Mouse (Mus musculus): ENCODE measurements around the gene Thumpd1.
"Not testable (repeated sequence)": the region's sequence is repeated elsewhere in the genome, so short reads cannot be mapped to it uniquely, and the experiment has no call there.

Thumpd1 gene

GRCm38 (mm10) chr7:119720253-119720946, at the start of gene Thumpd1:
TSS of gene Thumpd1 (minus strand) at chr7:119720798.
- peak; percentile 84 to 85 for DNase-seq (ENCODE audit: low spot score in 2 of 2)

GRCm38 (mm10) chr7:119769895-119770294, 49.3 kb upstream of the Thumpd1 start:
- no peak for DNase-seq (ENCODE audit: low spot score in 2 of 2)

GRCm38 (mm10) chr7:119766996-119767395, 46.4 kb upstream of the Thumpd1 start:
- DNase-seq (ENCODE audit: low spot score in 2 of 2): no peak

- DNase-seq (ENCODE audit: low spot score in 2 of 2): no peak
Observed at GRCm38 (mm10) chr7:119764377-119764776, 43.8 kb upstream of the Thumpd1 start.

GRCm38 (mm10) chr7:119762166-119762697, 41.6 kb upstream of the Thumpd1 start:
- DNase-seq (ENCODE audit: low spot score in 2 of 2): no peak

GRCm38 (mm10) chr7:119760527-119760951, 39.9 kb upstream of the Thumpd1 start, which contains the start of gene Acsm3:
TSS of gene Acsm3 (plus strand) at chr7:119760923.
- no peak for DNase-seq (ENCODE audit: low spot score in 2 of 2)

- no peak for DNase-seq (ENCODE audit: low spot score in 2 of 2)
Observed at GRCm38 (mm10) chr7:119753696-119754095, 33.1 kb upstream of the Thumpd1 start.

- DNase-seq (ENCODE audit: low spot score in 2 of 2): no peak
Observed at GRCm38 (mm10) chr7:119749942-119750341, 29.3 kb upstream of the Thumpd1 start.

GRCm38 (mm10) chr7:119748761-119749160, 28.2 kb upstream of the Thumpd1 start:
- DNase-seq (ENCODE audit: low spot score in 2 of 2): no peak

GRCm38 (mm10) chr7:119745869-119746268, 25.3 kb upstream of the Thumpd1 start:
- no peak for DNase-seq (ENCODE audit: low spot score in 2 of 2)

- DNase-seq (ENCODE audit: low spot score in 2 of 2): no peak
Observed at GRCm38 (mm10) chr7:119744321-119744720, 23.7 kb upstream of the Thumpd1 start.

- not testable (repeated sequence) for DNase-seq (ENCODE audit: low spot score in 2 of 2)
Observed at GRCm38 (mm10) chr7:119739798-119740468, 19.3 kb upstream of the Thumpd1 start.

- no peak for DNase-seq (ENCODE audit: low spot score in 2 of 2)
Observed at GRCm38 (mm10) chr7:119738877-119739276, 18.3 kb upstream of the Thumpd1 start.

- DNase-seq (ENCODE audit: low spot score in 2 of 2): not testable (repeated sequence)
Observed at GRCm38 (mm10) chr7:119731262-119731661, 10.7 kb upstream of the Thumpd1 start.

GRCm38 (mm10) chr7:119727621-119728020, 7.0 kb upstream of the Thumpd1 start:
- DNase-seq (ENCODE audit: low spot score in 2 of 2): no peak

GRCm38 (mm10) chr7:119720947-119721310, 331 bp upstream of the Thumpd1 start:
- no peak for DNase-seq (ENCODE audit: low spot score in 2 of 2)

- no peak for DNase-seq (ENCODE audit: low spot score in 2 of 2)
Observed at GRCm38 (mm10) chr7:119714111-119714510, 6.5 kb downstream of the Thumpd1 start.

GRCm38 (mm10) chr7:119694926-119695325, 25.7 kb downstream of the Thumpd1 start:
- no peak for DNase-seq (ENCODE audit: low spot score in 2 of 2)

GRCm38 (mm10) chr7:119692302-119692701, 28.3 kb downstream of the Thumpd1 start:
- no peak for DNase-seq (ENCODE audit: low spot score in 2 of 2)

- no peak for DNase-seq (ENCODE audit: low spot score in 2 of 2)
Observed at GRCm38 (mm10) chr7:119689726-119690125, 30.9 kb downstream of the Thumpd1 start, which contains the start of gene Acsm4. TSS of gene Acsm4 (plus strand) at chr7:119690026.

GRCm38 (mm10) chr7:119682699-119683098, 37.9 kb downstream of the Thumpd1 start:
- no peak for DNase-seq (ENCODE audit: low spot score in 2 of 2)

GRCm38 (mm10) chr7:119680107-119680506, 40.5 kb downstream of the Thumpd1 start:
- no peak for DNase-seq (ENCODE audit: low spot score in 2 of 2)

GRCm38 (mm10) chr7:119673465-119673864, 47.1 kb downstream of the Thumpd1 start:
- no peak for DNase-seq (ENCODE audit: low spot score in 2 of 2)

Data from spleen, postnatal 36 days (tissue).